Mouse (Mus musculus) lung, embryonic 14.5 days (tissue): ENCODE data around the gene Gab1. TPM values are rescaled to one million over a fixed set of nuclear protein-coding genes. Genes with fewer than 3 reads are reported as not detected.

Experiments used
- ATAC-seq: fragments of 200-750 bp; cut with Nextera tagmentation; 2 replicates; pipeline ENCODE4 v1.8.0; 2017; ENCODE audit warnings: mild to moderate bottlenecking, moderate TSS enrichment, moderate library complexity; ENCODE audit not compliant: insufficient read depth
- DNase-seq: peaks from one replicate; pipeline ENCODE4 v3.0.0-alpha.2; 2015
- H3K27ac ChIP-seq: fragments of 300-500 bp; sonication (generic); 2 replicates; pipeline ENCODE4 v1.5.1; 2014; ENCODE audit warnings: low read depth, mild to moderate bottlenecking, moderate library complexity
- H3K27me3 ChIP-seq: fragments of 300-500 bp; sonication (generic); 2 replicates; pipeline ENCODE4 v1.6.1; 2014; ENCODE audit warnings: low read length, control low read depth; ENCODE audit not compliant: insufficient read depth
- H3K36me3 ChIP-seq: fragments of 300-500 bp; sonication (generic); 2 replicates; pipeline ENCODE4 v1.6.1; 2014; ENCODE audit warnings: control low read depth; ENCODE audit not compliant: insufficient read depth
- H3K4me1 ChIP-seq: fragments of 300-500 bp; sonication (generic); 2 replicates; pipeline ENCODE4 v1.6.1; 2014; ENCODE audit warnings: antibody characterized with exemption, control low read depth; ENCODE audit not compliant: insufficient read depth
- H3K4me2 ChIP-seq: fragments of 300-500 bp; sonication (generic); 2 replicates; pipeline ENCODE4 v1.6.1; 2014; ENCODE audit warnings: mild to moderate bottlenecking
- H3K4me3 ChIP-seq: fragments of 300-500 bp; sonication (generic); 2 replicates; pipeline ENCODE4 v1.5.1; 2014; ENCODE audit warnings: low read depth, low read length
- H3K9ac ChIP-seq: fragments of 300-500 bp; sonication (generic); 2 replicates; pipeline ENCODE4 v1.6.1; 2014
- H3K9me3 ChIP-seq: fragments of 300-500 bp; sonication (generic); 2 replicates; pipeline ENCODE4 v1.6.1; 2016; ENCODE audit warnings: low read depth, low read length, control low read depth
- CTCF ChIP-seq: IDR thresholded peaks from 2 replicates; pipeline ENCODE4 v1.5.1; 2016; ENCODE audit warnings: antibody characterized with exemption, low read depth
- WGBS: fragments of 180-500 bp; shearing (Covaris S2); extraction: QIAGEN DNeasy Blood & Tissue Kit; methylation state at CpG from one replicate; pipeline ENCODE4 v1.1.7; 2014; 5-methylcytosine and 5-hydroxymethylcytosine counted together
- polyA plus RNA-seq: library from polyadenylated mRNA; unstranded; fragments of >200 nt; fragmentation: Nextera tagmentation; extraction: Ambion mirVana; gene quantifications from 2 replicates; pipeline ENCODE4 v1.2.1, GENCODE M21; 2014

The Gab1 gene
- polyA plus RNA-seq, 1 experiment from 2014 or later, result 37.8 TPM

DNA sequence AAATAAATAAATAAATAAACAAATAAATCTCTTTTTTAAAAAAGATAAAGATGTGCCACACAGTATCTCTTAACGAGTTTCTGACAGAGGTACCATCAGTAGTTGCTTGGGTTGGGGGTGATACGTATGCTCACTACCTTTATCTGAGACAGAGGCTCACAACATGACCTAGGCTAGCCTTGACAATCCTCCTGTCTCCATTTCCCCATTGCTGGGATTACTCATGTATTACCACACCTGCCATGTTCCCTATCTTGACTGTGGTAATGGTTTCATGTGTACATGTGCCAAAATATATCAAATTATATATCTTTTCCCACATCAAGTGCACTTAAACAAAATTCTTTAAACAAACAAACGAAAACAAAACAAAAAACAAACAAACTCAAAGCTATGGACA, 14.2 kb upstream of the Gab1 start:
- Histone ChIP-seq H3K36me3 (no peaks in the 10 kb centered on the region), H3K4me3 (no peak overlapping the region), H3K27me3 (no peaks in the 10 kb centered on the region), H3K9ac (no peak overlapping the region), H3K27ac (peak overlapping the region; percentile 89; the same call in 1 of the 2 replicates), H3K9me3 (no peaks in the 10 kb centered on the region), H3K4me2 (no peak overlapping the region), H3K4me1 (peaks cover 7% of the 10 kb centered on the region)
- no peak for DNase-seq
- no peak for TF ChIP-seq CTCF
- no peak for ATAC-seq
- WGBS, result 75% methylated on average over 3 of the region's 3 CpGs

DNA sequence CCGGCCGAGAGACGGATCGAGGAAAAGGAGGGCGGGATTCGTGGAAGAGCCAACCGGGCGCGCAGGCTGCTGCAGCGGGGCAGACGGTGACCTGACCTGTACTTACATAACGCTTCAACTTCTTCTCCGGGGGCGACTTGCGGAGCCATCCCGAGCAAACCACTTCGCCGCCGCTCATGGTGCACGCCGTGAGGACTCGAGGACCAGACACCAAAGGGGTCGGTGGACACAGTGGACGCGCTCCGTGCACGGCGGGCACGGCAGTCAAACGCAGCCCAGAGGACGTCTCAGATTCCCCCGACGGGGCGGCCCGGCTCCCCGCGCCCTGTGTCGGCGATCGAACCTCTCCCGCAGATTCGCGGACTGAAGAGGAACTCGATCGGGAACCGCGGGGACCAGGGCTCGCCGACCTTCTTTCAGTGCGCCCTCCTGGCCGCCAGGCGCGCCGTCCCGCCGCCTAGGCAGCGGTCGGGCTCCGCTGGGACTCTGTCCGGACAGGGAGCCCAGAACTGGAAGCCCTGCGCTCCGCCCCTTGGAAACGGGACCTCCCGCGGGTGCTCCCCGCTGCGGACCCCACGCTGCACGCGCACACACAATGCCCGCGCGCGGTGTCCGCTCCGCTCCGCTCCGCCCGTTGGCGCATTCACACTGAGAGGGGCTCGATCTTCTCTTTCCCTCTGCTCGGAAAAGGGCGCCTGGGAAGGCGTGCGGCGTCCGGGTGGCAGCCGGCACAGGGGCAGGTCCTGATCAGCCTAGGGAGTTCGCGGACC, 708 bp downstream of the Gab1 start:
- under 1% methylated on average over 83 of the region's 90 CpGs for WGBS
- H3K4me3 ChIP-seq, result peak overlapping the region; percentile 89
- H3K4me1 ChIP-seq, result peaks cover 12% of the 10 kb centered on the region; the same call in 1 of the 2 replicates
- peak overlapping the region; percentile 89 for H3K9ac ChIP-seq
- H3K27me3 ChIP-seq, result no peaks in the 10 kb centered on the region
- peaks cover 3% of the 10 kb centered on the region; the same call in 1 of the 2 replicates for H3K36me3 ChIP-seq
- peak overlapping the region; percentile 67 for H3K4me2 ChIP-seq
- H3K9me3 ChIP-seq, result no peaks in the 10 kb centered on the region
- ATAC-seq, result peak; percentile 80
- TF ChIP-seq CTCF, result peak; percentile 56
- peak; percentile 88 for DNase-seq
- H3K27ac ChIP-seq, result peak overlapping the region; percentile 99

DNA sequence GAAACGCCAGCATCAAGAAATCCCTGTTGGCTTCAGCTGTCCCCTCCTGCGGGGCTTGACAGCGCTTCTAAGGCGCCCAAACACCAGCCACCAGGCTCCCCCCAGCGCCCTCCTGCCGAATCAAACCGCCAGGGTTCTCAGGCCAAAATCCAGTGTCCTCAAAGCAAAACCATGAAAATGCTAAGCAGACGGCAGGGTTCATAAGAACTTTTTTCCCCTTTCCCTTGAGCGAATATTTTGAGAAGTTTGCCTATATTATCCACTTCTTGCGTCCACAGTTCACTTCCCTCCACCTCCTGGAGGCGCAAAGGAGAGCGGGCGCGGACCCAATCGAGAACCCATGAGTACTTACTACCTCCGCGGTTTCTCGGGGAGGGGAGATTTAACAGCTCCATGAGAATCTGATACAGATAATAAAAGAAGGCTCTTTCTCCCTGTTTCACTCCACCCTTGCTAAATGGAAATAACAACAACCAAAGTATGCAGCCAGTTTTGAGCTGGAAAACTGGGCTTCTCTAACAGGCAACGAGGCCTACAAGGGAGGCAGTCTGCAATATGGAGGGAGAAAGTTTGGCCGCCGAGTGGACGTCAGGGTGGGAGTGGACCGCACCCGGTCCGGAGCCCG, 1.4 kb downstream of the Gab1 start:
- WGBS, result under 1% methylated on average over 26 of the region's 26 CpGs
- Histone ChIP-seq H3K4me2 (peak overlapping the region; percentile 67), H3K27ac (peak overlapping the region; percentile 99), H3K27me3 (no peaks in the 10 kb centered on the region), H3K9me3 (no peaks in the 10 kb centered on the region), H3K9ac (peak overlapping the region; percentile 89), H3K36me3 (peaks cover 3% of the 10 kb centered on the region; the same call in 1 of the 2 replicates), H3K4me3 (peak overlapping the region; percentile 89), H3K4me1 (peaks cover 12% of the 10 kb centered on the region; the same call in 1 of the 2 replicates)
- no peak for ATAC-seq
- peak; percentile 89 for DNase-seq
- peak; percentile 63 for TF ChIP-seq CTCF

DNA sequence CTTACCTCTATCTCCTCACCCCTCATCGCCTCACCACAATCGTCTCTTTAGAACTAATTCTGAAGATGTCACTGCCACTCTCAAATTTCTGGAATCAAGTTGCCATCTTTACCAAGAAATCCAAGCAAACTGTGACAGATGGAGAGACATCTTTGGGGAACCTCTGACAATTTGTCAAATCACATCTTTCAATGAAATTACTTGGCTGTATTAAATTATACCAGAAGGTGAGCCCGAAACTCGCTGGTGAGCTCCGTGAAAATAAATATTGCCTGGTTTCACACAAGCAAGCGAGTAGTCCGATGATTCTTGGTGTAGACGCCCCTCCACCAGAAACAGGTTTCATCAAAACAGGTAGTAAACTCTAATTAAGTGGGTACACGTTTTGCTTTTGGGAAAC, 2.2 kb downstream of the Gab1 start:
- TF ChIP-seq CTCF, result no peak
- Histone ChIP-seq H3K4me3 (peak overlapping the region; percentile 89), H3K4me1 (peaks cover 12% of the 10 kb centered on the region; the same call in 1 of the 2 replicates), H3K9me3 (no peaks in the 10 kb centered on the region), H3K27me3 (no peaks in the 10 kb centered on the region), H3K9ac (peak overlapping the region; percentile 89), H3K4me2 (peak overlapping the region; percentile 67), H3K27ac (no peak overlapping the region), H3K36me3 (peaks cover 3% of the 10 kb centered on the region; the same call in 1 of the 2 replicates)
- DNase-seq, result no peak
- WGBS, result 34% methylated on average over 9 of the region's 9 CpGs
- ATAC-seq, result no peak

DNA sequence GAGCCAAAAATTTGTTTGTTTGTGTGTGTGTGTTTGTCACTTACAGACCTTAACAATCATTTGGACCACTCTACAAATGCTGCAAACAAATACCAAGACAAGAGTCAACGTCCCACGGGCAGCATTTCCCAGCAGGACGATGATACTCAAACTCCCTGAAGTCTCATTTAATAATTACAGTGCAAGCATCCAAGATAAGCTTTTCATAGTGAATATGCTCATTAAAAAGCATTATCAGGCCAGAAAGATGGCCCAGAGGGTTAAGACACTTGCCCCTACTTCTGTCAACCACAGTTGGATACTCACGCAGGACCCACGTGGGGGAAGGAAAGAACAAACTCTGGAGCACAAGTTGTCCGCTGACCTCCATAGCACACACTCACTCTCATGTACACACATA, 4.8 kb downstream of the Gab1 start:
- Histone ChIP-seq H3K27ac (no peak overlapping the region), H3K4me2 (no peak overlapping the region), H3K9ac (no peak overlapping the region), H3K36me3 (peaks cover 5% of the 10 kb centered on the region; the same call in 1 of the 2 replicates), H3K27me3 (no peaks in the 10 kb centered on the region), H3K9me3 (no peaks in the 10 kb centered on the region), H3K4me1 (peaks cover 12% of the 10 kb centered on the region; the same call in 1 of the 2 replicates), H3K4me3 (no peak overlapping the region)
- TF ChIP-seq CTCF, result no peak
- DNase-seq (no peak), ATAC-seq (no peak)
- WGBS, result 84% methylated on average over 6 of the region's 6 CpGs

DNA sequence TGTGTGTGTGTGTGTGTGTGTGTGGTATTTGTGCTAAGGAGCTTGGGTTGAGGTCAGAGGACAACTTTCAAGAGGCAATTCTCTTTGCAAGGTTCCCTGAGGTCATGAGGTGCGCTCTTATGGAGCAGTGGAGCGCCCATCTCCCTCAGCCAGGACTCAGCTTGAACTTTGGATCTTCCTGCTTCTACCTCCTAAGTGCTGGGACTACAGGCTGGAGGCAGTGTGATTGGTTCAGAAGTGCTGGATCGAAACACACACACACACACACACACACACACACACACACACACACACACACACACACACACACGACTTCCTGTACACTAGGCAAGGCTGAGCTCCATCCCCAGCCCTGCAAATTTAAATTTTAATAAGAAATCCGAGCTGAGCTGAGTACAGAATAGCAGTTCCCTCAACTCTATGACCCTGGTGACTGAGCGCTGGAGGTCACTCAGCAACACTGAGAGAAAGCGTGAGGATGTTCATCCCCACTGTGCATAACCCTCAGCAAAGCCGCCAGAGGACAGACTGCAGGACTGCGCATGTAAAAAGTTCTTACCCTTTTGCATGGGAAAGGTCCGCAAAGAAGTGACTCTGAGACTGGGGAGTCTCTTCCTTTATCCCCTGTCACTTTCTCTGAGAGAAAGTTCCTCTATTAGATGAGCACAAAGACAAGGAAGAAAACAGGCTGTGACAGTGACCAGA, 6.4 kb downstream of the Gab1 start:
- H3K4me1 ChIP-seq, result peaks cover 25% of the 10 kb centered on the region
- H3K4me3 ChIP-seq, result no peak overlapping the region
- no peak overlapping the region for H3K4me2 ChIP-seq
- no peak for TF ChIP-seq CTCF
- no peak overlapping the region for H3K9ac ChIP-seq
- no peaks in the 10 kb centered on the region for H3K9me3 ChIP-seq
- ATAC-seq, result no peak
- H3K27ac ChIP-seq, result no peak overlapping the region
- whole genome bisulfite sequencing, result 63% methylated on average over 10 of the region's 10 CpGs
- H3K27me3 ChIP-seq, result no peaks in the 10 kb centered on the region
- H3K36me3 ChIP-seq, result peaks cover 5% of the 10 kb centered on the region; the same call in 1 of the 2 replicates
- peak; percentile 21 for DNase-seq
